Mouse (Mus musculus): ENCODE measurements around the gene Atrnl1. TPM values are rescaled to one million over a fixed set of nuclear protein-coding genes. Genes with fewer than 3 reads are reported as not detected.

Atrnl1 gene
- polyA plus RNA-seq, 1 experiment from 2014 or later: 9.8 TPM

GRCm38 (mm10) chr19:58140191-58140784 lies 529.5 kb downstream of the Atrnl1 start:
- ATAC-seq (replicated peaks): no peak
- 37% methylated on average over 13 of the region's 13 CpGs for WGBS
- Histone ChIP-seq H3K9me3 (no peaks in the 10 kb centered on the region), H3K9ac (no peak overlapping the region), H3K36me3 (replicated peaks) (no peaks in the 10 kb centered on the region), H3K27me3 (replicated peaks) (no peaks in the 10 kb centered on the region), H3K4me3 (no peak overlapping the region), H3K4me1 (peaks cover 7% of the 10 kb centered on the region), H3K4me2 (no peak overlapping the region; the same call in 1 of the 2 replicates), H3K27ac (no peak overlapping the region)

GRCm38 (mm10) chr19:58143853-58144454 lies 533.1 kb downstream of the Atrnl1 start:
- ATAC-seq (replicated peaks): no peak
- Histone ChIP-seq H3K9me3 (no peaks in the 10 kb centered on the region), H3K27me3 (replicated peaks) (no peaks in the 10 kb centered on the region), H3K4me2 (no peak overlapping the region), H3K4me1 (peaks cover 16% of the 10 kb centered on the region), H3K27ac (no peak overlapping the region), H3K36me3 (replicated peaks) (no peaks in the 10 kb centered on the region), H3K4me3 (no peak overlapping the region), H3K9ac (no peak overlapping the region)
- 93% methylated on average over 7 of the region's 7 CpGs for WGBS

- Histone ChIP-seq H3K27me3 (replicated peaks) (no peaks in the 10 kb centered on the region), H3K4me1 (peaks cover 12% of the 10 kb centered on the region; the same call in 1 of the 2 replicates)
- ATAC-seq (replicated peaks): peak; percentile 48; the same call in 1 of the 2 replicates
Observed at GRCm38 (mm10) chr19:58145521-58145920, 534.7 kb downstream of the Atrnl1 start.

GRCm38 (mm10) chr19:58151257-58151656 lies 540.4 kb downstream of the Atrnl1 start:
- H3K4me2 ChIP-seq: no peak overlapping the region
- ATAC-seq (replicated peaks): no peak

More at GRCm38 (mm10) chr19:58145521-58145920, 534.7 kb downstream of the Atrnl1 start:
- WGBS: 57% methylated on average over 9 of the region's 9 CpGs
- no peak overlapping the region for H3K4me3 ChIP-seq
- no peak overlapping the region for H3K9ac ChIP-seq
- H3K4me2 ChIP-seq: no peak overlapping the region
- no peaks in the 10 kb centered on the region for H3K9me3 ChIP-seq
- H3K36me3 ChIP-seq (replicated peaks): no peaks in the 10 kb centered on the region
- H3K27ac ChIP-seq: no peak overlapping the region

GRCm38 (mm10) chr19:58161569-58161968 lies 550.7 kb downstream of the Atrnl1 start:
- H3K4me1 ChIP-seq: peaks cover 21% of the 10 kb centered on the region
- H3K4me2 ChIP-seq: no peak overlapping the region
- ATAC-seq (replicated peaks): no peak
- H3K27ac ChIP-seq: no peak overlapping the region
- H3K4me3 ChIP-seq: no peak overlapping the region
- H3K9me3 ChIP-seq: no peaks in the 10 kb centered on the region
- H3K9ac ChIP-seq: no peak overlapping the region
- no peaks in the 10 kb centered on the region for H3K27me3 ChIP-seq (replicated peaks)
- H3K36me3 ChIP-seq (replicated peaks): no peaks in the 10 kb centered on the region
- 62% methylated on average over 9 of the region's 9 CpGs for WGBS

More at GRCm38 (mm10) chr19:58151257-58151656, 540.4 kb downstream of the Atrnl1 start:
- H3K4me3 ChIP-seq: no peak overlapping the region
- WGBS: 91% methylated on average over 7 of the region's 7 CpGs
- no peaks in the 10 kb centered on the region for H3K27me3 ChIP-seq (replicated peaks)
- no peaks in the 10 kb centered on the region for H3K36me3 ChIP-seq (replicated peaks)
- no peak overlapping the region for H3K27ac ChIP-seq
- H3K9ac ChIP-seq: no peak overlapping the region
- no peaks in the 10 kb centered on the region; the same call in 1 of the 2 replicates for H3K4me1 ChIP-seq
- no peaks in the 10 kb centered on the region for H3K9me3 ChIP-seq

GRCm38 (mm10) chr19:58164896-58165634 lies 554.2 kb downstream of the Atrnl1 start:
- Histone ChIP-seq H3K4me1 (peaks cover 32% of the 10 kb centered on the region), H3K27me3 (replicated peaks) (no peaks in the 10 kb centered on the region), H3K9ac (no peak overlapping the region), H3K36me3 (replicated peaks) (no peaks in the 10 kb centered on the region), H3K4me2 (peak overlapping the region; percentile 21; the same call in 1 of the 2 replicates), H3K27ac (no peak overlapping the region), H3K4me3 (no peak overlapping the region), H3K9me3 (no peaks in the 10 kb centered on the region)
- ATAC-seq (replicated peaks): peak; percentile 48; the same call in 1 of the 2 replicates
- 69% methylated on average over 7 of the region's 7 CpGs for WGBS

GRCm38 (mm10) chr19:58165635-58166015 lies 554.8 kb downstream of the Atrnl1 start:
- Histone ChIP-seq H3K4me2 (peak overlapping the region; percentile 21), H3K27me3 (replicated peaks) (no peaks in the 10 kb centered on the region), H3K4me1 (peaks cover 32% of the 10 kb centered on the region), H3K4me3 (no peak overlapping the region), H3K9ac (no peak overlapping the region), H3K27ac (0 out of 2 replicates have a peak overlapping the region, but pooled peaks have one; percentile 3), H3K9me3 (no peaks in the 10 kb centered on the region), H3K36me3 (replicated peaks) (no peaks in the 10 kb centered on the region)
- WGBS: 19% methylated on average over 9 of the region's 9 CpGs
- ATAC-seq (replicated peaks): 0 out of 2 replicates have a peak, but pooled peaks have one; percentile 29

- H3K9ac ChIP-seq: no peak overlapping the region
- 32% methylated on average over 6 of the region's 6 CpGs for WGBS
- peak; percentile 65; the same call in 1 of the 2 replicates for ATAC-seq (replicated peaks)
- no peak overlapping the region for H3K4me3 ChIP-seq
- no peaks in the 10 kb centered on the region for H3K27me3 ChIP-seq (replicated peaks)
- H3K9me3 ChIP-seq: no peaks in the 10 kb centered on the region
- H3K36me3 ChIP-seq (replicated peaks): no peaks in the 10 kb centered on the region
- peak overlapping the region; percentile 21 for H3K4me2 ChIP-seq
- 0 out of 2 replicates have a peak overlapping the region, but pooled peaks have one; percentile 3 for H3K27ac ChIP-seq
- H3K4me1 ChIP-seq: peaks cover 32% of the 10 kb centered on the region
Observed at GRCm38 (mm10) chr19:58166147-58166546, 555.3 kb downstream of the Atrnl1 start.

- no peak overlapping the region for H3K4me3 ChIP-seq
- H3K9me3 ChIP-seq: no peaks in the 10 kb centered on the region
- no peak for ATAC-seq (replicated peaks)
- no peak overlapping the region for H3K27ac ChIP-seq
- H3K27me3 ChIP-seq (replicated peaks): no peaks in the 10 kb centered on the region
- H3K4me1 ChIP-seq: peaks cover 8% of the 10 kb centered on the region
- no peak overlapping the region for H3K9ac ChIP-seq
- no peak overlapping the region for H3K4me2 ChIP-seq
- H3K36me3 ChIP-seq (replicated peaks): no peaks in the 10 kb centered on the region
- WGBS: 90% methylated on average over 10 of the region's 10 CpGs
Observed at GRCm38 (mm10) chr19:58178410-58178809, 567.6 kb downstream of the Atrnl1 start.

- Histone ChIP-seq H3K4me2 (peak overlapping the region; percentile 19), H3K36me3 (replicated peaks) (no peaks in the 10 kb centered on the region), H3K4me1 (peaks cover 8% of the 10 kb centered on the region), H3K9me3 (no peaks in the 10 kb centered on the region), H3K27ac (no peak overlapping the region), H3K4me3 (no peak overlapping the region), H3K9ac (no peak overlapping the region), H3K27me3 (replicated peaks) (no peaks in the 10 kb centered on the region)
- WGBS: 3% methylated on average over 5 of the region's 5 CpGs
- ATAC-seq (replicated peaks): no peak
Observed at GRCm38 (mm10) chr19:58180773-58181172, 569.9 kb downstream of the Atrnl1 start.

Measured in midbrain, embryonic 15.5 days (tissue).